Mouse (Mus musculus) embryonic facial prominence, embryonic 14.5 days (tissue): Measurements from ENCODE around the gene Ccnt2. TPM values are rescaled to one million over a fixed set of nuclear protein-coding genes. Genes with fewer than 3 reads are reported as not detected.

Experiments used
- ATAC-seq: fragments of 200-750 bp; cut with Nextera tagmentation; 2 replicates; pipeline ENCODE4 v1.8.0; 2017; ENCODE audit warnings: low read depth, moderate number of reproducible peaks, moderate TSS enrichment
- DNase-seq: peaks from one replicate; pipeline ENCODE4 v3.0.0-alpha.2; 2015; ENCODE audit warnings: low spot score
- H3K27ac ChIP-seq: fragments of 300-500 bp; sonication (generic); replicated peaks from 2 replicates; pipeline ENCODE4 v1.5.1; 2014; ENCODE audit warnings: low read depth, mild to moderate bottlenecking, low read length, moderate library complexity
- H3K27me3 ChIP-seq: fragments of 300-500 bp; sonication (generic); replicated peaks from 2 replicates; pipeline ENCODE4 v1.6.1; 2014; ENCODE audit warnings: low read length; ENCODE audit not compliant: control insufficient read depth, insufficient read depth
- H3K36me3 ChIP-seq: fragments of 300-500 bp; sonication (generic); 2 replicates; pipeline ENCODE4 v1.6.1; 2014; ENCODE audit warnings: low read length, mixed read lengths; ENCODE audit not compliant: control insufficient read depth, insufficient read depth
- H3K4me1 ChIP-seq: fragments of 300-500 bp; sonication (generic); 2 replicates; pipeline ENCODE4 v1.6.1; 2014; ENCODE audit warnings: antibody characterized with exemption, low read length; ENCODE audit not compliant: control insufficient read depth, insufficient read depth
- H3K4me2 ChIP-seq: fragments of 300-500 bp; sonication (generic); 2 replicates; pipeline ENCODE4 v1.6.1; 2014; ENCODE audit warnings: low read depth, mild to moderate bottlenecking, low read length, moderate library complexity, mixed read lengths
- H3K4me3 ChIP-seq: fragments of 300-500 bp; sonication (generic); 2 replicates; pipeline ENCODE4 v1.5.1; 2014; ENCODE audit warnings: low read depth, mild to moderate bottlenecking, low read length
- H3K9ac ChIP-seq: fragments of 300-500 bp; sonication (generic); 2 replicates; pipeline ENCODE4 v1.6.1; 2014; ENCODE audit warnings: low read depth, mild to moderate bottlenecking, low read length, moderate library complexity, mixed read lengths
- H3K9me3 ChIP-seq: fragments of 300-500 bp; sonication (generic); 2 replicates; pipeline ENCODE4 v1.6.1; 2016; ENCODE audit warnings: low read length; ENCODE audit not compliant: control insufficient read depth
- WGBS: fragments of 180-500 bp; shearing (Covaris S2); extraction: QIAGEN DNeasy Blood & Tissue Kit; methylation state at CpG from one replicate; pipeline ENCODE4 v1.1.7; 2014; 5-methylcytosine and 5-hydroxymethylcytosine counted together
- polyA plus RNA-seq: library from polyadenylated mRNA; unstranded; fragments of >200 nt; fragmentation: Nextera tagmentation; extraction: Ambion mirVana; gene quantifications from 2 replicates; pipeline ENCODE4 v1.2.1, GENCODE M21; 2014

The Ccnt2 gene
- 51.4 and 65.1 TPM in 2 replicates for polyA plus RNA-seq

DNA sequence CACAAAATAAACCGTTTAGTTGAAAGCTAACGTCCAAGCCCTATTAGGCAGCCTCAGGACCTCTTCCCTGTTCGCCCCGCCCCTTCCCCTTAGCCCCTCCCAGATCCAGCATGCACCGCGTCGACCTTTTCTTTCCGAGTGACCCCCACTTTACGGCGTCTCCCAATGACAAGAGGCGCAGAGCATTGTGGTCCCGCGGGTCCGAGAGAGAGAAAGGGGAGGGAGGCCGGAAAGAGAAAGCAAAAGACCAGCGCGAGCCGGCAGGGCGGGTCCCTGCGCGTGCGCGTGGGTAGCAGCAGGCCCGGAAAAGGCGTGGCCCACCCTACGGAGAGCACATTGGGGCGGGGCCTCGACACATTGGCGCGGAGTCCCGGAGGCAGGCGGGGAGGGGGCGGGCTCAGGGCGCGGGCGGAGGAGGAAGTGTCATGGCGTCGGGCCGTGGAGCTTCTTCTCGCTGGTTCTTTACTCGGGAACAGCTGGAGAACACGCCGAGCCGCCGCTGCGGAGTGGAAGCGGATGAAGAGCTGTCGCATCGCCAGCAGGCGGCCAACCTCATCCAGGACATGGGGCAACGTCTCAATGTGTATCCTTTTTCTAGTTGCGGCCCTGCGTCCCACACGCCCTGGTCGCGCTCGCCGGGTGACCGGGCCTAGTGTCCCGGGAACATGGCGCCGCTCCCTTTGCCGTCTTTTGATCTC is at the start of gene Ccnt2:
TSS of gene Ccnt2 (plus strand) at position 362 of the 698 bp plus-strand sequence.
- Histone ChIP-seq H3K4me2 (peak within 1 kb of the TSS; percentile 88), H3K4me3 (peak within 1 kb of the TSS; percentile 94), H3K27ac (peak within 1 kb of the TSS; percentile 95), H3K27me3 (no peaks in the 10 kb centered on the region), H3K9ac (peak within 1 kb of the TSS; percentile 91), H3K9me3 (no peaks in the 10 kb centered on the region), H3K36me3 (peaks cover 4% of the 10 kb centered on the region; the same call in 1 of the 2 replicates), H3K4me1 (peaks cover 11% of the 10 kb centered on the region)
- ATAC-seq (peak; percentile 98), DNase-seq (peak; percentile 100)
- WGBS, result under 1% methylated on average over 49 of the region's 63 CpGs

DNA sequence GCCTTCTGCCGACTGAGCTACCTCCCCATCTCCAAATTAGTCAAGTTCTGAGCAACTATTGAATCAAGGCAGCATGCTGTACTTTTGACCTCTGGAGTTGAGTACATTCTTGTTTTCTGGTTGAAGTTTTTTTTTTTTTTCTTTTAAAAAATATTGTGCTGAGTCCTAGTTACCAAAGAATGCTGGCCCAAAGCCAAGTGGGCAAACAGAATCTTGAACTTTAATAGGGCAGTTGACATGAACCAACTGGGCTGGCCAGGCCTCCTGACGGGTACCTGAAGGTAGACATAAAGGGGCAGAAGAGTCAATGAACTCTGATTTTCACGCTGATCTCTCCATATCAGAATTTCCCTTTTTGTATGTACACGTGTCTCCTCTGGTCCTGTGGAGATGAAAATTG is 44.9 kb upstream of the Ccnt2 start, which contains the start of gene Acmsd:
TSS of gene Acmsd (plus strand) at position 318 of the 400 bp plus-strand sequence.
- H3K9me3 ChIP-seq, result no peaks in the 10 kb centered on the region
- no peaks in the 10 kb centered on the region for H3K27me3 ChIP-seq
- no peak within 1 kb of the TSS for H3K9ac ChIP-seq
- no peak for ATAC-seq
- H3K27ac ChIP-seq, result no peak within 1 kb of the TSS
- no peak for DNase-seq
- WGBS, result 84% methylated on average over 4 of the region's 4 CpGs
- H3K36me3 ChIP-seq, result no peaks in the 10 kb centered on the region
- H3K4me1 ChIP-seq, result 0 out of 2 replicates have a peak, but pooled peaks cover 4% of the 10 kb centered on the region
- H3K4me2 ChIP-seq, result no peak within 1 kb of the TSS
- no peak within 1 kb of the TSS for H3K4me3 ChIP-seq

DNA sequence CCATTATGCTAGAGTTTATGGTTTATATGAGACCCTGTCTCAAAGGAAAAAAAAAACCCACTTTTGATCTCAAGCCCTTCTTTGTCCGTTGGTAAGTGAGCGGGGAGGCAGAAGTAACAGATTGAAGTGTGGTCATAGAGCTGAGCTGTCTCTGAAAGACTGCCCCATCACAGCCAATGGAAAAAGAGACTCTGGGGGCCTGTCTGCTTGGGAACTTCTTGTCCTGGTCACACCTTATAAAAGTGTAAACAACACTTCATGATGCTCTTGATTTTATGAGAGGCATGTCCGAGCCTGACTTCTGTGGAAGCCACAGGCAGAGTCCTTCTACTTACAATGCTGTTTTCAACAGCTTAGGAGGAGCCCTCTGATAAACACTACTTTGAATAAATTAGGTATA is 42.9 kb upstream of the Ccnt2 start:
- DNase-seq (no peak), ATAC-seq (no peak)
- H3K4me3 ChIP-seq, result no peak overlapping the region
- no peak overlapping the region for H3K9ac ChIP-seq
- 0 out of 2 replicates have a peak, but pooled peaks cover 4% of the 10 kb centered on the region for H3K4me1 ChIP-seq
- H3K36me3 ChIP-seq, result no peaks in the 10 kb centered on the region
- WGBS, result 63% methylated on average over 3 of the region's 3 CpGs
- no peak overlapping the region for H3K4me2 ChIP-seq
- no peak overlapping the region for H3K27ac ChIP-seq
- H3K9me3 ChIP-seq, result no peaks in the 10 kb centered on the region
- no peaks in the 10 kb centered on the region for H3K27me3 ChIP-seq

DNA sequence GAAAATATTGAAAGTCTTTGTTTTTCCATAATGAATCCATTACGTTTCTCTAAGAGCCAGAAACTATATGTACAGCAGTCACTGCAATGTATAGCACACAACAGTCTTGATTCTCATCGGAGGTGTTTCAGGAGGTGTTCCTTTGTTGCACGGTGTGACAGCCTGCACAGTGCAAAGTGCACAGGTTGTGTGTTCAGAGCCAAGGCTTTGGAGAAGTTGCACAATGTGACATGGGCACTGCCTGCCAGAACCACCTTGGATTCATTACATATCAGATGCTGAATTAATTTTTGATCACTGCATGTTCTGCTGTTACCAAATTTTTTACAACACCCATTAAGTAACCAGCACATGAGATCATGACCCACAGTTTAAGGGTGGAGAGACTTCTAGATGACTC is 41.5 kb upstream of the Ccnt2 start:
- no peaks in the 10 kb centered on the region for H3K9me3 ChIP-seq
- no peak for DNase-seq
- 0 out of 2 replicates have a peak, but pooled peaks cover 4% of the 10 kb centered on the region for H3K4me1 ChIP-seq
- no peak overlapping the region for H3K4me3 ChIP-seq
- 86% methylated on average over 3 of the region's 3 CpGs for WGBS
- H3K36me3 ChIP-seq, result no peaks in the 10 kb centered on the region
- H3K27me3 ChIP-seq, result no peaks in the 10 kb centered on the region
- no peak overlapping the region for H3K9ac ChIP-seq
- H3K4me2 ChIP-seq, result no peak overlapping the region
- H3K27ac ChIP-seq, result no peak overlapping the region
- no peak for ATAC-seq

DNA sequence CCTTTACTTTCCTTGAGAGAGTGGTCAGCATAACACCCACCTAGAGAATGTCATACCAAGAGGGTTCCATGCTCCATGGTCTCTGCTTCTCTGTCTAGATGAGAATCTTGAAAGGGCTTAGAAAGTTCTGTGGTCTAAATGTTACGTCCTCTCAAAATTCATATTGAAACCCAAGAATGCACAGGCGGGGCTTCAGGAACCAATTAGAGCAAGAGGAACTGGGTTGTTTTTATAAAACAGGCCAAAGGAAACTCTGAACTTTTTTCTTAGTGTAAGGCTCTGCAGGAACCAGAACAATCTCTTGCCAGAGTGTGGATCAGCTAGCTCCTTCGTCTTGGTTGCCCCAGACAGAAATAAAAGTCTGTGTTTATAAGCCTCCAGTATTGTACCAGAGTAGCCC is 41.1 kb upstream of the Ccnt2 start:
- DNase-seq, result peak; percentile 5
- Histone ChIP-seq H3K4me1 (0 out of 2 replicates have a peak, but pooled peaks cover 4% of the 10 kb centered on the region), H3K27ac (no peak overlapping the region), H3K9me3 (no peaks in the 10 kb centered on the region), H3K4me3 (no peak overlapping the region), H3K36me3 (no peaks in the 10 kb centered on the region), H3K4me2 (no peak overlapping the region), H3K27me3 (no peaks in the 10 kb centered on the region), H3K9ac (no peak overlapping the region)
- WGBS, result 29% methylated on average over 3 of the region's 3 CpGs
- ATAC-seq, result no peak

DNA sequence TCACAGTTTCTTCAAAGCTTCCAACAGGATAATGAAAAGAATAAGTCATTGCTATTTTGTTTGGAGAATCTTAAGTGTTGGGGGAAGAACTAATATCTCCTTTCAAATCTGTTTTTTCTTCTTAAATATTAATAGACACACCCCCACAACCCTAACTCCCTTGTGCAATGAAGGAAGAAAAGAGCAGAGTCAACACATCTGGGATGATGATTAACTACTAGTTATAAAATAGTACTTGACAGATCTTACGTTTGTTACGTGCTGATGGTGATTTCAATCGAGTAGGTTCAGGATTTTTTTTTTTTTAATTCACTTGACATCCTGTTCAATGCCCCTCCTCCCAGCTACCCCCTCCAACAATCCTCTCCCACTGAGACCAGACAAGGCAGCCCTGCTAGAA is 38.6 kb upstream of the Ccnt2 start:
- no peak for DNase-seq
- 69% methylated on average over 3 of the region's 3 CpGs for WGBS
- no peak for ATAC-seq
- Histone ChIP-seq H3K4me2 (no peak overlapping the region), H3K27ac (no peak overlapping the region), H3K4me3 (no peak overlapping the region), H3K9ac (no peak overlapping the region), H3K4me1 (0 out of 2 replicates have a peak, but pooled peaks cover 4% of the 10 kb centered on the region), H3K36me3 (no peaks in the 10 kb centered on the region), H3K9me3 (no peaks in the 10 kb centered on the region), H3K27me3 (no peaks in the 10 kb centered on the region)

DNA sequence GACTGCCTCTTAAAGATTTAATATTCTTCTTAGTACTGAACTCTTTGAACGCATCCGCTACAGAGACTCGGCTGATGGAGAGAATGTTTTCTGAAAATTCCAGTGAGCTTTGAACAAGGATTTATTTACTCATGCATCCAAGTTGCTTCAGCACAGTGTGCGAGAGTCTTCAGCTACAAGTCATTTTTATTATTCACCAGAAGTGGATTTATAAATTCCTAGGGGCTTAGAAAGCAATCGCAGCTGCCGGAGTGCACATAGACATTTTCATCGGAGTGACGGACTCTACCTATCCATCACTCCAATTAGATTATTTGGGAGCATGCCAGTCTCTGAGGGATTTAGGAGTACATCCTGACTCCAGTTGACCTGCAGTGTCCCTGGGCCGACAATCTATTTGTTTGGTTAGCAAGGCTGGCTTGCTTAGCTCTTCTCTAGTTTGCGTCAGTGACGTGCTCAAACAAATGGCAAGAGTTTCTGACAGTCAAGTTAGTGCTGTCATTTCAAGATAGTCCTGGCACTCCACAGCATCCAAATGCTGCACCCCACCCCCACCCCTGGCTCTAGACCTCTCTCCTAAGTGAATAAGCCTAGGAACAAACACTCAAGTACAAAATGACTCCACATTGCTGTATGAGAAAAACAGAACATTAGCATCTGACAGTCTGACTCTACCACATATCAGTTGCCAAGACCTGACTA is 23.4 kb upstream of the Ccnt2 start:
- H3K27ac ChIP-seq, result no peak overlapping the region
- H3K4me2 ChIP-seq, result no peak overlapping the region
- no peak overlapping the region for H3K9ac ChIP-seq
- peak; percentile 6 for DNase-seq
- no peak for ATAC-seq
- H3K4me3 ChIP-seq, result no peak overlapping the region
- no peaks in the 10 kb centered on the region for H3K4me1 ChIP-seq
- WGBS, result 65% methylated on average over 11 of the region's 11 CpGs
- no peaks in the 10 kb centered on the region for H3K27me3 ChIP-seq
- H3K36me3 ChIP-seq, result no peaks in the 10 kb centered on the region
- 0 out of 2 replicates have a peak, but pooled peaks cover 6% of the 10 kb centered on the region for H3K9me3 ChIP-seq

DNA sequence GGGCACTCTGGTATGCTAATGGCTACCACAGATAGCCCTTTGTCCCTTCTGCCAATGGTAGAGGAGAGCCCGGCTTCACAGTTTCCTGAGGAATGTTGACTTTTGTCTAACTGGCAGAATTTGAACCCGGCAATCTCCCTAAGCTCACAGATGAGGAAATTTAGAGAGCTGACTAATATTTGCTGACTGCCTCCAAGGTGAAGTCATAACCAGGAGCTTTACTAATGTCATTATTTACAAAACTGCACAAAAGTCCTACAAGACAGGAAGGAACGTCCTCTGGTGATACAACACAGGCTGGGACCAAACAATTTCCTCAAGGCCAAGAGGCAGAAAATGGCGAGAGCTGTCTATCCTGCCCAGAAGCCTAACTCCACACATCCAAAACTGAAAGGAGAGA is 18.2 kb upstream of the Ccnt2 start:
- WGBS, result 66% methylated on average over 4 of the region's 4 CpGs
- no peak overlapping the region for H3K9ac ChIP-seq
- no peaks in the 10 kb centered on the region for H3K4me1 ChIP-seq
- H3K36me3 ChIP-seq, result no peaks in the 10 kb centered on the region
- H3K4me2 ChIP-seq, result no peak overlapping the region
- DNase-seq (no peak), ATAC-seq (no peak)
- H3K9me3 ChIP-seq, result no peaks in the 10 kb centered on the region
- no peak overlapping the region for H3K27ac ChIP-seq
- no peak overlapping the region for H3K4me3 ChIP-seq
- H3K27me3 ChIP-seq, result no peaks in the 10 kb centered on the region
